Comparison of ENCODE assay signal across 11 mouse cellular contexts in the genomic region with DNA sequence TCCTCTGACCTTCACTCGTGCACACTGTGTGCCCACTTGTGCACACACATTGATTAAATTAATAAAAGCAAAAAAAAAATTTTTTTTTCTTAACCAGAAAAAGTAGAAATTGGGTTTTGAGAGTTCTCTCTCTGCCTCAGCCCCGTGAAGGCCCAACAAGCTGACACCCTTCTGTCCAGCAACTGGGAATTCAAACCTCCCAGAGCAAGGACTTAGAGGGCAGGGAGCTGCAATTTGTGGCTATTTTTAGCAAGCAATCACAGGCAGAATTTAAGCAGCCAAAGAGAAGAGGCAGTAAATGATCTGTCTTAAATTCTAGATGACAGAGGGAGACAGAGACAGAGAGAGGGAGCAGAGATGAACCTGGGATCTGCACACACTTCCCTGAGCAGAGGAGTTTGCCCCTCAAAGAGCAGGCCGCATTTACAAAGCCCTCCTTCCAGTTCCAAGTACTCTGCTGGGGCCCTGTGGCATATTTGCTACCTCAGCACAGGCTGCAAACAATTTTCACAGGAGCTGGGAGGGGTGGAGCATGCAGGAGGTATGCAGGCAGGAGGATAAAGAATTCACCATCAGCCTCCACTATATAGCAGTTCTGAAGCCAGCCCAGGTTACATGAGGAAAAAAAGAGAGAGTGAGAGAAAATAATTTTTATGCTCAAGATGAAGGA. TPM values are rescaled to one million over a fixed set of nuclear protein-coding genes. Genes with fewer than 3 reads are reported as not detected.
DNase-seq lines count a peak whose midpoint lies in the region; ATAC-seq lines count a peak whose summit lies in the region.
"Had no signal": no experiment of that assay in that cellular context is flagged by ENCODE, and none has a peak within 500 bp of the region (broad histone marks: within the 10 kb centered on the region; RNA-seq: fewer than 3 reads in every experiment).

No protein-coding gene starts in this region.

- no peaks in the 10 kb centered on the region for H3K27me3 ChIP-seq in lung, embryonic 15.5 days
- H3K27me3 ChIP-seq in heart, embryonic 15.5 days: no peaks in the 10 kb centered on the region
- H3K27me3 ChIP-seq in stomach, embryonic 16.5 days (ENCODE audit: control insufficient read depth, insufficient read depth, low read length): no peaks in the 10 kb centered on the region

- H3K27ac ChIP-seq in lung, embryonic 15.5 days: peak overlapping the region; percentile 53
- H3K27ac ChIP-seq in heart, embryonic 15.5 days: peak overlapping the region; percentile 95
- no peak overlapping the region; the same call in 1 of the 2 replicates for H3K27ac ChIP-seq in stomach, embryonic 16.5 days (ENCODE audit: low read length)
- H3K27ac ChIP-seq: macrophage had no signal

- no peak for ATAC-seq in lung, embryonic 15.5 days (ENCODE audit: borderline replicate concordance, extremely low read depth, low FRiP score, low TSS enrichment)
- 0 out of 2 replicates have a peak, but pooled peaks have one; percentile 20 for ATAC-seq in heart, embryonic 15.5 days (replicated peaks; ENCODE audit: insufficient number of reproducible peaks, insufficient read depth, low FRiP score, low read depth)
- ATAC-seq in stomach, embryonic 16.5 days (ENCODE audit: insufficient read depth, low FRiP score): no peak

- peak overlapping the region; percentile 84 for H3K4me2 ChIP-seq in lung, embryonic 15.5 days
- H3K4me2 ChIP-seq in heart, embryonic 15.5 days: peak overlapping the region; percentile 92
- H3K4me2 ChIP-seq in stomach, embryonic 16.5 days (ENCODE audit: low read depth, low read length): peak overlapping the region; percentile 71; the same call in 1 of the 2 replicates

- DNase-seq in heart, adult 11 months: peak; percentile 89
- no peak for DNase-seq in heart, postnatal 36 days
- no peak for DNase-seq in lung, postnatal 36 days
- no peak for DNase-seq in urinary bladder, postnatal 4 days (ENCODE audit: low spot score in 2 of 2)
- DNase-seq in right cerebral cortex, postnatal 4 days: no peak

- intact Hi-C loops in heart, postnatal 36 days (cut with DNase I): no loop called here

- H3K9ac ChIP-seq in lung, embryonic 15.5 days: no peak overlapping the region
- H3K9ac ChIP-seq in heart, embryonic 15.5 days: no peak overlapping the region
- H3K9ac ChIP-seq in stomach, embryonic 16.5 days (ENCODE audit: low read length): peak overlapping the region; percentile 10; the same call in 1 of the 2 replicates

- 51% methylated on average over 3 of the region's 3 CpGs for WGBS in lung, embryonic 15.5 days
- 40% methylated on average over 3 of the region's 3 CpGs for WGBS in heart, embryonic 15.5 days
- WGBS in stomach, embryonic 16.5 days: 64% methylated on average over 3 of the region's 3 CpGs

- H3K4me1 ChIP-seq in lung, embryonic 15.5 days: peaks cover 19% of the 10 kb centered on the region
- peaks cover 36% of the 10 kb centered on the region for H3K4me1 ChIP-seq in heart, embryonic 15.5 days (replicated peaks)
- H3K4me1 ChIP-seq in stomach, embryonic 16.5 days (ENCODE audit: control insufficient read depth, insufficient read depth, low read length): peaks cover 14% of the 10 kb centered on the region; the same call in 1 of the 2 replicates

- no peaks in the 10 kb centered on the region for H3K9me3 ChIP-seq in lung, embryonic 15.5 days
- no peaks in the 10 kb centered on the region for H3K9me3 ChIP-seq in heart, embryonic 15.5 days (replicated peaks)
- no peaks in the 10 kb centered on the region for H3K9me3 ChIP-seq in stomach, embryonic 16.5 days (replicated peaks; ENCODE audit: control insufficient read depth, low read length)

- H3K36me3 ChIP-seq in lung, embryonic 15.5 days: peaks cover 18% of the 10 kb centered on the region
- H3K36me3 ChIP-seq in heart, embryonic 15.5 days: peaks cover 17% of the 10 kb centered on the region
- peaks cover 4% of the 10 kb centered on the region; the same call in 1 of the 2 replicates for H3K36me3 ChIP-seq in stomach, embryonic 16.5 days (ENCODE audit: control insufficient read depth, insufficient read depth, low read length)

- peak overlapping the region; percentile 69; the same call in 1 of the 2 replicates for H3K4me3 ChIP-seq in lung, embryonic 15.5 days
- H3K4me3 ChIP-seq in heart, embryonic 15.5 days: peak overlapping the region; percentile 64
- no peak overlapping the region for H3K4me3 ChIP-seq in stomach, embryonic 16.5 days (replicated peaks; ENCODE audit: low read length)

RNA-seq across cellular contexts. Expression of gene Crtap, which starts 1.6 kb away (rescaled TPM):
- total RNA-seq in heart, postnatal 36 days (2021): 10 to 100 TPM; 32.3 to 32.5 TPM
- 153 and 159 TPM in 2 replicates for polyA plus RNA-seq in lung, embryonic 15.5 days (2015; fragmentation: Nextera tagmentation; extraction: Ambion mirVana)
- 126 and 148 TPM in 2 replicates for polyA plus RNA-seq in heart, embryonic 15.5 days (2015; fragmentation: Nextera tagmentation; extraction: Ambion mirVana)
- polyA plus RNA-seq in stomach, embryonic 16.5 days (2015; fragmentation: Nextera tagmentation; extraction: Ambion mirVana): 107 and 122 TPM in 2 replicates

RNA-seq across cellular contexts. Expression of gene Glb1, which starts 12.0 kb away (rescaled TPM):
- total RNA-seq in heart, postnatal 36 days (2021): 10 to 100 TPM; 15.1 to 16.1 TPM
- polyA plus RNA-seq in lung, embryonic 15.5 days (2015; fragmentation: Nextera tagmentation; extraction: Ambion mirVana): 42.6 and 47.7 TPM in 2 replicates
- 36.6 and 47.4 TPM in 2 replicates for polyA plus RNA-seq in heart, embryonic 15.5 days (2015; fragmentation: Nextera tagmentation; extraction: Ambion mirVana)
- polyA plus RNA-seq in stomach, embryonic 16.5 days (2015; fragmentation: Nextera tagmentation; extraction: Ambion mirVana): 73.7 and 74.2 TPM in 2 replicates

RNA-seq across cellular contexts. Expression of gene Tmppe, which starts 12.1 kb away (rescaled TPM):
- total RNA-seq in heart, postnatal 36 days (2021): 1 to 10 TPM; 3.5 to 4.5 TPM
- polyA plus RNA-seq in lung, embryonic 15.5 days (2015; fragmentation: Nextera tagmentation; extraction: Ambion mirVana): 9.5 and 10.1 TPM in 2 replicates
- polyA plus RNA-seq in heart, embryonic 15.5 days (2015; fragmentation: Nextera tagmentation; extraction: Ambion mirVana): 6.7 and 8.4 TPM in 2 replicates
- 11.3 and 11.5 TPM in 2 replicates for polyA plus RNA-seq in stomach, embryonic 16.5 days (2015; fragmentation: Nextera tagmentation; extraction: Ambion mirVana)

RNA-seq across cellular contexts. Expression of gene Bcl2a1c, which starts 58.9 kb away (rescaled TPM):
- not detected for total RNA-seq in heart, postnatal 36 days (2021)
- 0.39 TPM in 1 of 2 replicates, not detected in the other for polyA plus RNA-seq in lung, embryonic 15.5 days (2015; fragmentation: Nextera tagmentation; extraction: Ambion mirVana)
- not detected in 2 replicates for polyA plus RNA-seq in heart, embryonic 15.5 days (2015; fragmentation: Nextera tagmentation; extraction: Ambion mirVana)
- polyA plus RNA-seq in stomach, embryonic 16.5 days (2015; fragmentation: Nextera tagmentation; extraction: Ambion mirVana): not detected in 2 replicates
- total RNA-seq: left cerebral cortex, postnatal 36 days had no signal
- polyA plus RNA-seq: stomach, embryonic 14.5 days had no signal
